Mouse (Mus musculus) C2C12 (cell line): Measurements from ENCODE around the gene Tmem60. TPM values are rescaled to one million over a fixed set of nuclear protein-coding genes. Genes with fewer than 3 reads are reported as not detected.

Experiments
- H3K27me3 ChIP-seq: one replicate; pipeline ENCODE4 v1.6.1; 2011; ENCODE audit not compliant: control insufficient read depth, insufficient read depth, insufficient read length
- H3K36me3 ChIP-seq: one replicate; pipeline ENCODE4 v1.6.1; 2011; ENCODE audit not compliant: control insufficient read depth, insufficient read depth
- H3K4me3 ChIP-seq: one replicate; pipeline ENCODE4 v1.5.1; 2011; ENCODE audit warnings: mild to moderate bottlenecking, control low read depth; ENCODE audit not compliant: poor library complexity, insufficient read depth, severe bottlenecking
- H3K79me2 ChIP-seq: one replicate; pipeline ENCODE4 v1.6.1; 2011; ENCODE audit not compliant: control insufficient read depth, insufficient read depth
- H3K79me3 ChIP-seq: one replicate; pipeline ENCODE4 v1.6.1; 2011; ENCODE audit warnings: low read depth, control low read depth
- H3ac ChIP-seq: one replicate; pipeline ENCODE3; 2011; ENCODE audit warnings: low read depth; ENCODE audit not compliant: control insufficient read depth, insufficient read length
- CEBPB ChIP-seq: IDR thresholded peaks from one replicate; pipeline ENCODE4 v1.6.1; 2011; ENCODE audit warnings: low read depth, mild to moderate bottlenecking, control low read depth, moderate library complexity
- CTCF ChIP-seq: IDR thresholded peaks from one replicate; pipeline ENCODE4 v1.5.1; 2011; ENCODE audit not compliant: control insufficient read depth, insufficient read depth, insufficient read length
- FOSL1 ChIP-seq: IDR thresholded peaks from one replicate; pipeline ENCODE4 v1.8.0; 2011; ENCODE audit warnings: mild to moderate bottlenecking, low read length; ENCODE audit not compliant: poor library complexity, insufficient read depth, severe bottlenecking
- MAX ChIP-seq: IDR thresholded peaks from one replicate; pipeline ENCODE4 v1.6.1; 2011; ENCODE audit warnings: mild to moderate bottlenecking, control low read depth
- MYOD1 ChIP-seq: IDR thresholded peaks from one replicate; pipeline ENCODE4 v1.6.1; 2011; ENCODE audit warnings: low read depth; ENCODE audit not compliant: control insufficient read depth, insufficient read length
- MYOG ChIP-seq: IDR thresholded peaks from one replicate; pipeline ENCODE4 v1.6.1; 2011; ENCODE audit not compliant: control insufficient read depth, insufficient read length; ENCODE audit errors: extremely low read depth
- USF1 ChIP-seq: IDR thresholded peaks from one replicate; pipeline ENCODE4 v1.6.1; 2011; ENCODE audit warnings: low read depth, mild to moderate bottlenecking, control low read depth, moderate library complexity
- polyA plus RNA-seq: library from polyadenylated mRNA; unstranded; fragments of >200 nt; fragmentation: generic; extraction: Trizol; gene quantifications from one replicate; pipeline ENCODE4 v1.2.1, GENCODE M21; 2012; ENCODE audit warnings: missing spikeins

The Tmem60 gene
- polyA plus RNA-seq, 1 experiment, result 11.7 TPM

GRCm38 (mm10) chr5:20855066-20855465 is 26.9 kb upstream of the Tmem60 start:
- Histone ChIP-seq H3ac (no peak overlapping the region), H3K27me3 (no peaks in the 10 kb centered on the region), H3K4me3 (no peak overlapping the region), H3K36me3 (peaks cover 6% of the 10 kb centered on the region), H3K79me2 (peaks cover 6% of the 10 kb centered on the region), H3K79me3 (peaks cover 1% of the 10 kb centered on the region)
- TF ChIP-seq MYOG (no peak), MAX (no peak)

- Histone ChIP-seq H3K36me3 (peaks cover 6% of the 10 kb centered on the region), H3K27me3 (no peaks in the 10 kb centered on the region), H3K79me2 (peaks cover 6% of the 10 kb centered on the region), H3K4me3 (no peak overlapping the region), H3ac (no peak overlapping the region), H3K79me3 (peaks cover 1% of the 10 kb centered on the region)
- TF ChIP-seq MYOG (no peak), CTCF (no peak), MAX (no peak), FOSL1 (no peak), CEBPB (no peak), USF1 (no peak), MYOD1 (no peak)
Measured at GRCm38 (mm10) chr5:20858404-20858803, 23.6 kb upstream of the Tmem60 start.

GRCm38 (mm10) chr5:20860565-20860964 is 21.4 kb upstream of the Tmem60 start:
- TF ChIP-seq CEBPB (no peak), USF1 (no peak), MYOG (no peak), MAX (no peak), MYOD1 (no peak), CTCF (no peak), FOSL1 (no peak)
- H3K36me3 ChIP-seq, result peaks cover 6% of the 10 kb centered on the region
- no peaks in the 10 kb centered on the region for H3K27me3 ChIP-seq
- peaks cover 6% of the 10 kb centered on the region for H3K79me2 ChIP-seq
- no peak overlapping the region for H3K4me3 ChIP-seq
- H3K79me3 ChIP-seq, result peaks cover 1% of the 10 kb centered on the region
- H3ac ChIP-seq, result no peak overlapping the region

GRCm38 (mm10) chr5:20861901-20862300 is 20.1 kb upstream of the Tmem60 start:
- H3ac ChIP-seq, result no peak overlapping the region
- peaks cover 14% of the 10 kb centered on the region for H3K79me2 ChIP-seq
- H3K27me3 ChIP-seq, result no peaks in the 10 kb centered on the region
- TF ChIP-seq CTCF (no peak), MYOD1 (no peak), MAX (no peak), FOSL1 (no peak), USF1 (no peak), CEBPB (no peak), MYOG (no peak)
- peaks cover 6% of the 10 kb centered on the region for H3K36me3 ChIP-seq
- H3K4me3 ChIP-seq, result no peak overlapping the region
- peaks cover 4% of the 10 kb centered on the region for H3K79me3 ChIP-seq

- Histone ChIP-seq H3K4me3 (no peak overlapping the region), H3ac (no peak overlapping the region), H3K36me3 (no peaks in the 10 kb centered on the region), H3K27me3 (no peaks in the 10 kb centered on the region), H3K79me3 (peaks cover 4% of the 10 kb centered on the region), H3K79me2 (peaks cover 9% of the 10 kb centered on the region)
- TF ChIP-seq MAX (no peak), MYOD1 (no peak), USF1 (no peak), CTCF (no peak), MYOG (no peak), CEBPB (no peak), FOSL1 (no peak)
Measured at GRCm38 (mm10) chr5:20864216-20864969, 17.6 kb upstream of the Tmem60 start.

- Histone ChIP-seq H3K79me2 (peaks cover 9% of the 10 kb centered on the region), H3K79me3 (peaks cover 4% of the 10 kb centered on the region), H3K27me3 (no peaks in the 10 kb centered on the region), H3K36me3 (no peaks in the 10 kb centered on the region), H3ac (no peak overlapping the region), H3K4me3 (no peak overlapping the region)
- TF ChIP-seq FOSL1, result no peak
- TF ChIP-seq MYOD1, result no peak
- TF ChIP-seq USF1, result no peak
- no peak for TF ChIP-seq MAX
- TF ChIP-seq CEBPB, result no peak
- no peak for TF ChIP-seq CTCF
Measured at GRCm38 (mm10) chr5:20865193-20865755, 16.7 kb upstream of the Tmem60 start.
